Mouse (Mus musculus) MEL-GATA-1-ER (cell line): ENCODE data around the gene 1700025C18Rik.

Source experiments
- DNase-seq: peaks from one replicate; pipeline ENCODE4 v3.0.0-alpha.2; 2012; ENCODE audit warnings: low read depth; ENCODE audit errors: extremely low read depth

1700025C18Rik gene

DNA sequence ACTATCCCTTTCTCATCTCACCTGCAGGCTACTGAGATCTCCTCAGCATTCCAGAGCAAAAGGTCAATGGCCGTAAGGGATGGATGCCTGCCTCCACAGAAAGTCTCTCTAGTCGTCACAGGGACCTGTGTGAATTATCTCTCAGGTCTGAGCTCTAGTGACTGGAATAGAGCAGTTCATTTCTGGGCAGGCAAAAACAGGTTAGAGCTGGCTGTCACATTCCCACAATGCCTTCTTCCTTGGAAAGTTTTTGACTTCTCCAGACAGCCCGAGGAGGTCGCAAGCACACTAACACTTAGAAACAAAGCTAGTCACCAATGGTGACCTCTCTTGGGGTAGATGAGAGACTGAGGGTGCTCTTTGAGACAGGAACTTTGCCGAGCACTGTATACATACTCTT is 48.4 kb downstream of the 1700025C18Rik start:
- DNase-seq = no peak

DNA sequence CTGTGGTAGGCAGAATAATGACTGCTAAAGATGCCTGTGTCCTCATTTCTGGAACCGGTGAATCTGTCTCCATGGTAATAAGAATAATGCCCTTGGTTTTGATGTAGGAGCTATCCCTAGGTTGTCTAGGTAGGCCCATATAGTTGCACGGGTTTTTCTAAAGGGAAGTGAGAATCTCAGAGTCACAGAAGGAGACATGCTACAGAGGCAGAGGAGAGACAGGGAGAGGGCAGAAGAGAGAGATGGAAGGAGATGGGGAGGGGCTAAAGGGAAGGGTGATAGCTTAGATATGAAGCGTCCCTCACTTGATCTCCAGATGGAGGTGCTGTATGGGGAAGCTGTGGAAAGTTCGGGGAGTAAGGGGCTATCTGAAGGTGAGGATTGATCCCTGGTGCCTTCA is 53.1 kb downstream of the 1700025C18Rik start:
- DNase-seq = no peak

DNA sequence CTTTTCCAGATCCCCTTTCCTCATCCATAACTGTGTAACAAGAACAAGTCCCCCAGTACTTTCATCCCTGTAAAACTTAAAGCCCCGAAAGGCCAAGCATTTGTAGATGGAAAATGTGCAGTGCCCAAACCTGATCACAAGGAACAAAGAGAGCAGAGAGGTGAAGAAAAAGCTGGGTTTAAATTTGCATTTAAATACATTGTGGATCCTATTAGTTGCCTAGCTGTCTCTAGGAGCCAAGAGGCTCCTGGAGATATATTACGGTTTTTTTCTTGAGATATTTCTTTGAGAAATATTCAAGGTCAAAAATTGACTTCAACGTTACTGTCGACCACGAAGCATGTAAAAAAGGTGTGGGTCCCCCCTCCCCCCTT is 55.5 kb downstream of the 1700025C18Rik start:
- DNase-seq = no peak

DNA sequence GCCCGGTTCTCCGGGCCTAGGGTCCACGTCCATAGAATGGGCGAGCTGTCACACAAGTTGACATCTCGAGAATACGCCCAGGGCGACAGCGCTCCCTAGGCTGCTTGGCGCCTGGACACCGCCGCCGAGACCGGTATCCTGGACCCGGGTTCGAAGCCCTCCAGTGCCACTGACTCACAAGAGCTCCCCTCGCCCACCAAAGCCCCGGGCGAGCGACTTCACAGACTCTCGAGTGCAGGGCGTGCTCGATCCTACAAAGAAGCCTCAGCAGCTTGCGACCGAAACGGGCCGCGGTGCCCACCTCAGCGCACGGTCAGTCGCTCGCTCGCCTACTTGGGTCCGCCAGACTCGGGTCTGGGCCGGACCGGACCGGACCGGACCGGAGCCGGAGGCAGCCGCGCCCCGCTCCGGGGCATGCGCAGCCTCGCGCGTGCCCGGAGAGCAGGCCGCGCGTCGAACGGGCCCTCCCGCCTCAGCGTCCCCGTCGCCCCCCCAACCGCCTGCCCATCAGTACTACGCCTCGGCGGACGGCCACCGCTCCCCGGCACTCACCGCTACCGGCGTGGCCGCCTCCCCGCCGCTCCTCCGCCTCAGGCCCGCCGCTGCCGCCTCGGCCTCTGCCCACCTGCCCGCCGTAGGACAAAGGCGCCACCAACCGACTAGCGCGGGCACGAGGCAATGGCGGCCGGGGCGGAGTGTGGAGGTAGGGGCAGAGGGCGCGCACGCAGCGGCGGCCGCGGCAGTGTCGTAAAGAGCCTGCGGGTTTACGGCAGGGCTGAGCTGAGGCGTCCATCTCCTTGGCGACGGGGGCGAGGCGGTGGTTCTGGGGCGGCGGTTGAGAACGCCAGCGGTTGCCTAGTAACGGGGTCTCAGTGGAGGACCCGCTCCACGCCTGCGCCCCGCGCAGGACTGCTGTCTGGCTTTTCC is 56.2 kb downstream of the 1700025C18Rik start, which contains the start of gene Ncoa5:
Gene Ncoa5 (minus strand): TSS at position 737 of the 927 bp plus-strand sequence.
- DNase-seq = peak; percentile 78

DNA sequence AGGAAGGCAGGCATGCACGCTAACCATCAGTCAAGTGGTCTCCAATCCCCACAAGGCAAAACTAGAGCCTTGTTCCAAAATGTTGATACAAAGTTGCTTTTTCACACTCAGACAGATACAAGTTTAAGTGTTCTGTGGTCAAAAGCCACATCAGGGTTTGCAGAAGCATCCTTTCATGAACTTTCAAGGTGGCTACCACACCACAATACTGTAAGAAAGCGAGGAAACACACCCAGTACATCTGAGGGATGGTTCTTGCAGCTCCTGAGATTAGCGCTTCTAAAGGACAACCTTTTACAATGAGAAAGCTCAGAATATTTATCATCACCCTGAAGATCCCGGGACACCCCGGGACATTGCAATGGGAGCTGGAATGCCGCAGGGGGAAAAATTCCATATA is 57.2 kb downstream of the 1700025C18Rik start:
- no peak for DNase-seq

DNA sequence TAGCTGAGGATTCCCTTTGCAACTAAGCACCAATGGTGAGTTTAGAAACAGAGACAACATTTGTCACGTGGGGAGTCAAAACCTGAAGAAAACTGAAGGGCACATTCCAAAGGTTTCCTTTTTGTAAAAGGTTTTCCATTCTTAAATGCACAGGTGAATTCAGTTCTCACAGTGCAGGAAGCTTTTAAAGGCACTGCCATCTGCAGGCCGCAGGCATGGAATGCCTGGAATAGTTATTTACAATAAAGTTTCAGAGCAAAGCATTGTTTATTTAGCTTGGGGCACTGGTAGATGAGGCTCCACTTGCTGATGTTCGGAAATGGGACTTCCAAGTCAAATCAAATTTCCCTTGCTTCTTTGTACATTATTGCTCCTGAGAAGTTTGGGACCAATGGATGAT is 58.0 kb downstream of the 1700025C18Rik start:
- DNase-seq = no peak
